Mouse (Mus musculus): ENCODE results near the gene Kat2b. TPM values are rescaled to one million over a fixed set of nuclear protein-coding genes. Genes with fewer than 3 reads are reported as not detected.
"Not testable (repeated sequence)": the region's sequence is repeated elsewhere in the genome, so short reads cannot be mapped to it uniquely, and the experiment has no call there.

Kat2b gene
- 48.7 and 97.4 TPM in 2 replicates for total RNA-seq (2017)

GRCm38 (mm10) chr17:53566161-53566918 lies at the start of gene Kat2b:
TSS of gene Kat2b (plus strand) at chr17:53566861.
- no peak for ATAC-seq (replicated peaks in 1 of 2; ENCODE audit: insufficient read depth in 1 of 2, low FRiP score in 2 of 2, low TSS enrichment in 1 of 2, low read depth in 1 of 2, poor library complexity in 2 of 2, severe bottlenecking in 2 of 2)

- ATAC-seq (replicated peaks in 1 of 2; ENCODE audit: insufficient read depth in 1 of 2, low FRiP score in 2 of 2, low TSS enrichment in 1 of 2, low read depth in 1 of 2, poor library complexity in 2 of 2, severe bottlenecking in 2 of 2) = no peak
Measured at GRCm38 (mm10) chr17:53519364-53519763, 47.3 kb upstream of the Kat2b start.

- no peak for ATAC-seq (replicated peaks in 1 of 2; ENCODE audit: insufficient read depth in 1 of 2, low FRiP score in 2 of 2, low TSS enrichment in 1 of 2, low read depth in 1 of 2, poor library complexity in 2 of 2, severe bottlenecking in 2 of 2)
Measured at GRCm38 (mm10) chr17:53520509-53520908, 46.2 kb upstream of the Kat2b start.

- ATAC-seq (replicated peaks in 1 of 2; ENCODE audit: insufficient read depth in 1 of 2, low FRiP score in 2 of 2, low TSS enrichment in 1 of 2, low read depth in 1 of 2, poor library complexity in 2 of 2, severe bottlenecking in 2 of 2) = no peak
Measured at GRCm38 (mm10) chr17:53528034-53528433, 38.6 kb upstream of the Kat2b start.

GRCm38 (mm10) chr17:53531160-53531559 lies 35.5 kb upstream of the Kat2b start:
- ATAC-seq (replicated peaks in 1 of 2; ENCODE audit: insufficient read depth in 1 of 2, low FRiP score in 2 of 2, low TSS enrichment in 1 of 2, low read depth in 1 of 2, poor library complexity in 2 of 2, severe bottlenecking in 2 of 2) = no peak

- peak in 1 of 2 experiments; percentile 17; a peak in 1 of 4 replicates for ATAC-seq (replicated peaks in 1 of 2; ENCODE audit: insufficient read depth in 1 of 2, low FRiP score in 2 of 2, low TSS enrichment in 1 of 2, low read depth in 1 of 2, poor library complexity in 2 of 2, severe bottlenecking in 2 of 2)
Measured at GRCm38 (mm10) chr17:53532425-53532824, 34.2 kb upstream of the Kat2b start.

GRCm38 (mm10) chr17:53539351-53539750 lies 27.3 kb upstream of the Kat2b start, which contains the start of gene Pp2d1:
TSS of gene Pp2d1 (minus strand) at chr17:53539451.
- not testable (repeated sequence) for ATAC-seq (replicated peaks in 1 of 2; ENCODE audit: insufficient read depth in 1 of 2, low FRiP score in 2 of 2, low TSS enrichment in 1 of 2, low read depth in 1 of 2, poor library complexity in 2 of 2, severe bottlenecking in 2 of 2)

- no peak for ATAC-seq (replicated peaks in 1 of 2; ENCODE audit: insufficient read depth in 1 of 2, low FRiP score in 2 of 2, low TSS enrichment in 1 of 2, low read depth in 1 of 2, poor library complexity in 2 of 2, severe bottlenecking in 2 of 2)
Measured at GRCm38 (mm10) chr17:53542536-53542935, 24.1 kb upstream of the Kat2b start.

- no peak for ATAC-seq (replicated peaks in 1 of 2; ENCODE audit: insufficient read depth in 1 of 2, low FRiP score in 2 of 2, low TSS enrichment in 1 of 2, low read depth in 1 of 2, poor library complexity in 2 of 2, severe bottlenecking in 2 of 2)
Measured at GRCm38 (mm10) chr17:53543591-53544324, 22.9 kb upstream of the Kat2b start.

- no peak for ATAC-seq (replicated peaks in 1 of 2; ENCODE audit: insufficient read depth in 1 of 2, low FRiP score in 2 of 2, low TSS enrichment in 1 of 2, low read depth in 1 of 2, poor library complexity in 2 of 2, severe bottlenecking in 2 of 2)
Measured at GRCm38 (mm10) chr17:53551306-53552299, 15.1 kb upstream of the Kat2b start.

- ATAC-seq (replicated peaks in 1 of 2; ENCODE audit: insufficient read depth in 1 of 2, low FRiP score in 2 of 2, low TSS enrichment in 1 of 2, low read depth in 1 of 2, poor library complexity in 2 of 2, severe bottlenecking in 2 of 2) = peak in 1 of 2 experiments; percentile 85; a peak in 2 of 4 replicates
Measured at GRCm38 (mm10) chr17:53554088-53554487, 12.6 kb upstream of the Kat2b start.

- ATAC-seq (replicated peaks in 1 of 2; ENCODE audit: insufficient read depth in 1 of 2, low FRiP score in 2 of 2, low TSS enrichment in 1 of 2, low read depth in 1 of 2, poor library complexity in 2 of 2, severe bottlenecking in 2 of 2) = no peak
Measured at GRCm38 (mm10) chr17:53554813-53555212, 11.8 kb upstream of the Kat2b start.

GRCm38 (mm10) chr17:53557443-53557842 lies 9.2 kb upstream of the Kat2b start:
- no peak for ATAC-seq (replicated peaks in 1 of 2; ENCODE audit: insufficient read depth in 1 of 2, low FRiP score in 2 of 2, low TSS enrichment in 1 of 2, low read depth in 1 of 2, poor library complexity in 2 of 2, severe bottlenecking in 2 of 2)

- ATAC-seq (replicated peaks in 1 of 2; ENCODE audit: insufficient read depth in 1 of 2, low FRiP score in 2 of 2, low TSS enrichment in 1 of 2, low read depth in 1 of 2, poor library complexity in 2 of 2, severe bottlenecking in 2 of 2) = no peak
Measured at GRCm38 (mm10) chr17:53559646-53560045, 7.0 kb upstream of the Kat2b start.

- no peak for ATAC-seq (replicated peaks in 1 of 2; ENCODE audit: insufficient read depth in 1 of 2, low FRiP score in 2 of 2, low TSS enrichment in 1 of 2, low read depth in 1 of 2, poor library complexity in 2 of 2, severe bottlenecking in 2 of 2)
Measured at GRCm38 (mm10) chr17:53561458-53562029, 5.1 kb upstream of the Kat2b start.

GRCm38 (mm10) chr17:53564837-53565236 lies 1.8 kb upstream of the Kat2b start:
- no peak for ATAC-seq (replicated peaks in 1 of 2; ENCODE audit: insufficient read depth in 1 of 2, low FRiP score in 2 of 2, low TSS enrichment in 1 of 2, low read depth in 1 of 2, poor library complexity in 2 of 2, severe bottlenecking in 2 of 2)

GRCm38 (mm10) chr17:53566919-53567345 lies 271 bp downstream of the Kat2b start:
- ATAC-seq (replicated peaks in 1 of 2; ENCODE audit: insufficient read depth in 1 of 2, low FRiP score in 2 of 2, low TSS enrichment in 1 of 2, low read depth in 1 of 2, poor library complexity in 2 of 2, severe bottlenecking in 2 of 2) = peak; percentile 60 to 66

Measured in hematopoietic stem cell, adult 5-6 weeks (primary cell).